Mouse (Mus musculus) brown adipose tissue, adult 24 weeks (tissue): Measurements from ENCODE around the gene Grm4. TPM values are rescaled to one million over a fixed set of nuclear protein-coding genes. Genes with fewer than 3 reads are reported as not detected.

Experiments used
- H3K27ac ChIP-seq: fragments of 200-500 bp; replicated peaks from 2 replicates; pipeline ENCODE4 v1.5.1; 2012; ENCODE audit warnings: low read depth, mild to moderate bottlenecking, low read length
- H3K4me1 ChIP-seq: fragments of 200-500 bp; 2 replicates; pipeline ENCODE4 v1.6.1; 2012; ENCODE audit warnings: low read length, mixed read lengths; ENCODE audit not compliant: control insufficient read depth, insufficient read depth, insufficient read length
- H3K4me3 ChIP-seq: fragments of 200-500 bp; 2 replicates; pipeline ENCODE4 v1.5.1; 2012; ENCODE audit warnings: low read depth, mild to moderate bottlenecking, low read length, moderate library complexity; ENCODE audit not compliant: insufficient read depth
- polyA plus RNA-seq: library from polyadenylated mRNA; stranded (reverse); fragments of >200 nt; gene quantifications from 2 replicates; pipeline ENCODE4 v1.2.4, GENCODE M21; 2012; ENCODE audit not compliant: missing spikeins, insufficient read depth, insufficient read length

The Grm4 gene
- polyA plus RNA-seq, 1 experiment: not detected

DNA sequence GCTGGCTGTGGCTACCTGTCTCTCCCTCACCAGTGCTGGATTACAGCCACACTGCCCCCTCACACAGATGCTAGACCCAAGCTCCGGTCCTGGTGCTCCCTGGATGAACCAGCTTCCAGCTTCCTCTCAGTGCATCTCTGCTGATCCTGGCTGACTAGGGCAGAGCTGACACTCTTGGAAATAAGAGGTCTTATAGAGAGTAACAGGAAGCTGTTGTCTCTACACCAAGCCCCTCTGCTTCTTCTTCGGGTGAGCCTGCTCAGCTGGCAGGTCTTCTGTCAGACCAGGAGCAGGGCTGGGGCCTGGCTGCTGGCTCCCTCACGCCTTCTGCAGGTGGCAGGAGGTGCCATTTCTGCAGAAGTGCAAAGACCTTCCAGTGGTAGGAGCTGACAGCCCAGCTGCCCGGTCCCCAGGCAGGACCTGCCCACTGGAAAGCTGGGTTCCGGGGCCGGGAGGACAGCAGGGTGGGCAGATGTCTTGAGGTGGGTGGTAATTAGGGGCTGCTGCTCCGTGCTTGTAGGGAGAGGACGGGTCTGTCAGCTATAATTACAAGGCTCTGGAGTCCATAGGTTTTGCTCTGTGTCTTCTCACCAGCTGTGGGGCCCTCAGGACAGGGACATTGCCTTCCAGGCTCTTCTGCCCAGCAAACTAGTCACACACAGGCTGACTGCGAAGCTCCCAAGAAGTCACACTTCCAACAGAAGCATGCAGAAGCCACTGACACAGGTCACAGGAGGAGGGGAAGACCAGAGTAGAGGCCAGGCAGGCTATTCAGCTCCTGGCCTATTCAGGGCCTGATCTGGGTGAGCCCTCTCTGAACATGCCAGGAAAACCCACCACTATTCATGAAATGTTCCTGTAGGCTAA is 10.7 kb downstream of the Grm4 start:
- H3K4me3 ChIP-seq: no peak overlapping the region
- H3K27ac ChIP-seq: no peak overlapping the region
- no peaks in the 10 kb centered on the region for H3K4me1 ChIP-seq

- Histone ChIP-seq H3K27ac (no peak overlapping the region), H3K4me1 (no peaks in the 10 kb centered on the region), H3K4me3 (no peak overlapping the region)
These were observed 12.1 kb downstream of the Grm4 start for GRCm38 (mm10) chr17:27509056-27509455.

DNA sequence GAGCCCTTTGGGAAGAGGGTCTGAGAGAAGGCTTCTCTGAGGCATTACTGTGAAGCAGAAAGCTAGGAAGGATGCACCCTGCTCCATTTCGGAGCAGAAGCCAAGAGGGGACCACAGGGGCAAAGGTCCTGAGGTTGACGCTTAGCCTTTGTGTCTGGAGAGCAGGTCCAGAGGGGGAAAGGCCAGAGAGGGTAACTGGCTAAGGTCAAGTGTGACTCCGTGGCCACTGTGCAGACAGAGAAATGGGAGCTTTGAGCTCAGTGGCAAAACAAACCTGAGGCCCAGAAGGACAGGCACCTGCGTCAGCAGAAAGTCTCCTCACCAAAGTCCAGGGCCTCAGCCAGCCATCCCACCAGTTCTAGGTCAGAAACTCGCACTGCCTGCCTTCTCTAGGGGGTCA is 12.7 kb downstream of the Grm4 start:
- Histone ChIP-seq H3K4me3 (no peak overlapping the region), H3K27ac (no peak overlapping the region), H3K4me1 (no peaks in the 10 kb centered on the region)

DNA sequence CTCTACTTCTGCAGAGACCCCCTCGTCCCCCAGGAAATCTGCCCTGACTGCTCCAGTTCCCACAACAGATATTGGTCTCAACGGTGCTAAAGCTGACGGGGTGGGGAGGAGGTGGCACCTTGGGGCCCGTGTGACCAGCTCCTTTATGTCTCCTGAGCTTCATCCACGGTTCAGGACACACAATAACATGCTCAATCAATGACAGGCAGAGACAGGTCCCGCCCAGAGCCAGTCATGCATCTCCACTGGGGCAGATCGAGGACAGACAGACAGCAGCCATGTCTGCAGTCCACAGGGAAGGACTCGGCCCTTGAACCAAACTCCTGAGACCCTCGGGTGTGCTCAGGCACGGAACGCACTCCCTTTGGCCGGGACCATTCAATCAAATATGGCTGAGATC is 13.2 kb downstream of the Grm4 start:
- Histone ChIP-seq H3K4me3 (no peak overlapping the region), H3K4me1 (no peaks in the 10 kb centered on the region), H3K27ac (no peak overlapping the region)

- Histone ChIP-seq H3K4me3 (no peak overlapping the region), H3K4me1 (no peaks in the 10 kb centered on the region), H3K27ac (no peak overlapping the region)
These were observed 13.6 kb downstream of the Grm4 start for GRCm38 (mm10) chr17:27507591-27507945.

- Histone ChIP-seq H3K27ac (no peak overlapping the region), H3K4me1 (no peaks in the 10 kb centered on the region), H3K4me3 (no peak overlapping the region)
These were observed 14.2 kb downstream of the Grm4 start for GRCm38 (mm10) chr17:27506871-27507590.

DNA sequence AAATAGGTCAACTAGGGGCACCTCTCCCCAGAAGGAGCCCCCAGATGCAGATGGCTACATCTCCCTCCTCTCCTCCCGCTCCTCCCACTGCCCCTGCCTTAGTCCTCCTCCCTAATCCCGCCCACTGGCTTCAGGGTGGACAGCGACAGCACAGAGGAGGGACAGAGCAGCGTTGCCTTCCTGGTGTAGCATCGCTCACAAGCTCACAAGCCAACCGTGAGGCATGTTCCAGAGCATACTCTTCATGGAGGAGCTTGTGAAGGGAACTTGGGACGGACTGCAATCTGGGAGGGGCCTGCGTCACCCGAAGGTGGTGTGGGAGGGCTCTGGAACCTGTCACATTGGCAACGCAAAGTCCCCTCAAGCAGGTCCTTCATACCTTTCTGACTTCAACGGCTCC is 14.8 kb downstream of the Grm4 start:
- Histone ChIP-seq H3K4me3 (no peak overlapping the region), H3K27ac (no peak overlapping the region), H3K4me1 (no peaks in the 10 kb centered on the region)

DNA sequence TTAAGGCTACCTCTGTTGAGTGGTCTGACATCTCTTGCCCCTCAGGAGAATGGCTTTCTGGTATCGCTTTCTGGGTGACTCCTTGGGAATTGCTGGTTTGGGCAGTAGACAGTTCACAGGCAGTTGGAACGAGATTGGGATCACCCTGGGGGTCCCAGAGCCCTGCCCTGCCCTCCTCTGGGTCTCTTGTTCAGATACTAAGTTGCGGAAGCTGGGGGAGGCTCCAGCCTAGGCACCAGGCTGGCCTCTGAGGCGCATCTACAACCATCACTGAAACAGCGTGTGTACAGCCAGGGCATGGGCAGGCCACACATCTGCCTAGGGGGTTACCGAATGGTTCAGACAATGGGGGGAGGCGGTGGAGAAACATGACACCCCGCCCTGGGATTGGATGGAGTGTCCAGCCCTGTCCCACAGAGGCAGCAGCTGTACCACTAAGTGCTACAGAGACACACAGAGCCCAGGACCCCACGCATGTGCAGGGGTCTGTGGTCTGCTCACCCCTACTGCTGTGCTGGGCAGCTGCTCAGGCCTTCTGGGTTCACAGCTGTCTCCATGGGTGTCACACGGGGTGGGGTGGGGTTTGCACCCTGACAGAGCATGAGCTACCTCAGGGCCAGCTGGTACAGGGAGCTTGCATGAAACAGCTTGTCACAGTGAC is 15.9 kb downstream of the Grm4 start:
- Histone ChIP-seq H3K4me1 (no peaks in the 10 kb centered on the region), H3K4me3 (no peak overlapping the region)

DNA sequence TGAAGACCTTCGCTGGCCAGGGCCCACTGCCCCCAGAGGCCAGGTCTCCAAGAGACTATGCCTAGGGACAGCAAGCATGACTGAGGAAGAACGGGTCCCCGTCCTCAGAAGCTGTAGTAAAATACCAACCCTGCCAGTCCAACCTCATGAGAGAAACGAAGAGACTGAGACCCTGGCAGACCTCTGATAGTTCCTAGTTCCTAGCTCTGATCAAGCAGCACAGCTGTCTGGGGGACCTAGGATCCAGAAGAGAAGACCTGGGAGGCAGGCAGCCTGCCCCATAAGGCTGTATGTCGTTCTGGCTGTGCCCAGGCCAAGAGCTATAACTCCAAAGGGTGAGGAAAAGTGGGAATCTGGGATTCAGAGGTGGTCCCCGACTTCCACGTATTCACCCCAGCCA is 17.3 kb downstream of the Grm4 start:
- H3K4me3 ChIP-seq: no peak overlapping the region
- H3K27ac ChIP-seq: no peak overlapping the region
- H3K4me1 ChIP-seq: no peaks in the 10 kb centered on the region

More for the DNA sequence above, 15.9 kb downstream of the Grm4 start:
- no peak overlapping the region for H3K27ac ChIP-seq

GRCm38 (mm10) chr17:27502736-27503445 is 18.3 kb downstream of the Grm4 start:
- Histone ChIP-seq H3K4me1 (no peaks in the 10 kb centered on the region), H3K27ac (no peak overlapping the region)

DNA sequence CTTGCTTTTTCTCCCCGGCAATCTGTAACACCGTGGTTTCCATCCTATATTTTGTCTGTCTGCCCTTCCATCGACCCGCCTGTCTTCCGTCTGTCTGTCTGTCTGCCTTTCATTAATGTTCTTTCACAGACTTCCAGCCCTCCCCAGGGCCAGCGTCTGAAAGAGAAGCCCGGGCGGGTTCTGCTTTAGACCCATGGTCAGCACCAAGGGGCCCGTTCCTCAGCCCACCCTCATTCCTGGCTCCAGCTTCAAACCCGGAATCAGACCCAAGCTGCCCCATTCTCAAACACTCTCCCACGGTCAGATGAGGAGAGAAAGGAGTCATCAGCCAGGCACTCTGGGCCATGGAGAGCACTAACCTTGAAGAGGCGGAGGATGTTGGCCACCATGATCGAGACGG is 18.9 kb downstream of the Grm4 start:
- H3K4me3 ChIP-seq: no peak overlapping the region
- H3K27ac ChIP-seq: no peak overlapping the region
- no peaks in the 10 kb centered on the region for H3K4me1 ChIP-seq

More at GRCm38 (mm10) chr17:27502736-27503445, 18.3 kb downstream of the Grm4 start:
- no peak overlapping the region for H3K4me3 ChIP-seq

GRCm38 (mm10) chr17:27501331-27502251 is 19.6 kb downstream of the Grm4 start:
- Histone ChIP-seq H3K4me1 (no peaks in the 10 kb centered on the region), H3K4me3 (no peak overlapping the region), H3K27ac (no peak overlapping the region)

- Histone ChIP-seq H3K4me3 (no peak overlapping the region), H3K27ac (no peak overlapping the region), H3K4me1 (no peaks in the 10 kb centered on the region)
These were observed 20.4 kb downstream of the Grm4 start for GRCm38 (mm10) chr17:27500811-27501210.

DNA sequence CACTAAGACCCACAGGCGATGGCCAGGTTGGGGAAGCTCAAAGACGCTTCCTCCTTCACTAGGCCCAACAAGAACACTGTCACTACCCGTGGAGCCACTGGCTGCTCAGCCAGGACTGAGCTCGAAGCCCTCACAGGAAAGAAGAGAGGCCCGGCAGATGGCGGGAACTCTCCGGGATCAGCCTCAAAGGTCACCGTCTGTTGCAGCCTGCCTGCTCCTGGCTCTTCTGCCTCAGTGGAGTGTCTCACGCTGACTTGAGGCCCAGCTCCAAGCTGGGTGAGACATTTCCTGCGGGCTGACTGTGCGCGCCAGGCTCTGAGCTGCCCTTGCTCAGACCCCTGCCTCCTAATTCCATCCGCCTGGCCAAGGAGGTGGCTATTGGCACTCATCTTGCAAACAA is 22.1 kb downstream of the Grm4 start:
- H3K27ac ChIP-seq: no peak overlapping the region
- no peaks in the 10 kb centered on the region for H3K4me1 ChIP-seq
- no peak overlapping the region for H3K4me3 ChIP-seq
